Mouse (Mus musculus) testis, adult 2 months (tissue): ENCODE results near the gene Dyrk1a. TPM values are rescaled to one million over a fixed set of nuclear protein-coding genes. Genes with fewer than 3 reads are reported as not detected.
A peak's percentile ranks its signal among the peaks of the same experiment; 100 is the strongest.

Source experiments
- H3K27ac ChIP-seq: fragments of 200-500 bp; 2 replicates; pipeline ENCODE4 v1.5.1; 2012; ENCODE audit warnings: low read depth, low read length; ENCODE audit not compliant: control insufficient read depth, insufficient read depth
- H3K27me3 ChIP-seq: fragments of 200-500 bp; 2 replicates; pipeline ENCODE4 v1.6.1; 2012; ENCODE audit warnings: mild to moderate bottlenecking, low read length, moderate library complexity; ENCODE audit not compliant: control insufficient read depth, insufficient read depth
- H3K36me3 ChIP-seq: fragments of 200-500 bp; 2 replicates; pipeline ENCODE4 v1.6.1; 2012; ENCODE audit warnings: mild to moderate bottlenecking, low read length; ENCODE audit not compliant: control insufficient read depth, insufficient read depth
- H3K4me1 ChIP-seq: fragments of 200-500 bp; 2 replicates; pipeline ENCODE4 v1.6.1; 2012; ENCODE audit warnings: low read length; ENCODE audit not compliant: control insufficient read depth, insufficient read depth
- H3K4me3 ChIP-seq: fragments of 200-500 bp; 2 replicates; pipeline ENCODE4 v1.5.1; 2012; ENCODE audit warnings: low read depth, mild to moderate bottlenecking, low read length, moderate library complexity, mixed read lengths; ENCODE audit not compliant: control insufficient read depth
- CTCF ChIP-seq: fragments of 200-500 bp; IDR thresholded peaks from 2 replicates; pipeline ENCODE4 v1.5.1; 2012; ENCODE audit warnings: low read depth, mild to moderate bottlenecking, inconsistent platforms, low read length, moderate library complexity; ENCODE audit not compliant: control insufficient read depth, insufficient read depth, insufficient replicate concordance
- POLR2A ChIP-seq: fragments of 200-500 bp; IDR thresholded peaks from 2 replicates; pipeline ENCODE4 v1.6.1; 2012; ENCODE audit warnings: low read depth, mild to moderate bottlenecking, inconsistent platforms, low read length, moderate library complexity; ENCODE audit not compliant: control insufficient read depth
- polyA plus RNA-seq: library from polyadenylated mRNA; depleted of rRNA; stranded (reverse); fragments of >200 nt; gene quantifications from 2 replicates; pipeline ENCODE4 v1.2.3, GENCODE M21; 2012

Gene Dyrk1a
- polyA plus RNA-seq, 1 experiment, result 15.0 TPM

DNA sequence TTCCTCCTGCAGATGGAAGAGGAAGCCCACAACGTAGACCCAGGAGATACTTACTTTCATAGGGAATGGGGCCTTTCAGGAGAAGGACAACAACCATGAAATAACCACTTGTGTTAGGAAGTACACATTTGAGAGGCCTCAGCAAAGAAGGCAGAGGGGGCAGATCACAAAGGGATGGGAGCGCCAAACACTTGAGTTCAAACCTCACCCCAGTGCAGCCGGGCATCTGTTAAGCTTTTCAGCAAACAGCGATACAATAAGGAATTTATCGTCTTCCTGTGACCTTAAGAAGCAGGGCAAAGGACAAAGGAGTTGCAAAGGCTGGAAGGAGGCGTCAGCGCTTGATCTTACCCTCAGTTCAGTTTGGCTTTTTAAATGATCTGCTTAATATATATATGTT lies 10.0 kb upstream of the Dyrk1a start:
- H3K4me3 ChIP-seq, result no peak overlapping the region
- TF ChIP-seq POLR2A (no peak), CTCF (no peak)
- no peaks in the 10 kb centered on the region for H3K27me3 ChIP-seq
- no peaks in the 10 kb centered on the region for H3K36me3 ChIP-seq
- peaks cover 4% of the 10 kb centered on the region for H3K4me1 ChIP-seq
- no peak overlapping the region for H3K27ac ChIP-seq

DNA sequence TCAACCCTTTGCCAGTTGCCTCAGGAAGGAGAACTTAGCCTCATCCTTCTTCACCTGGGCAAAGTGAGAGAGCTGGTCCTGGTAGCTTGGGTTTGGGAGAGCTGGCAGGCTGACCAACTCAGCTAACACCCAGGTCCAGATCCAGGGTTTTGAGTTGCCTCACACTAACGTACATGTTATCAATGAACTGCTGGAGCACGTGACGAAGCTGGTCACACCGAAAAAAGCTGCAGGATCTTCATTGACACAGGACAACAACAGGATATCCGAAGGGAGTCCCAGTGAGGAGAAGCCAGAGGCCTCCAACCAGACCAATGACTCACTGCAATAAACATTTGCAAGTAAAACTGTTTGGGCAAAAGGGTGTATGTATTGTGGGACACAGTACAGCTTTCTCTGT lies 9.2 kb upstream of the Dyrk1a start:
- Histone ChIP-seq H3K27me3 (no peaks in the 10 kb centered on the region), H3K4me3 (no peak overlapping the region), H3K36me3 (no peaks in the 10 kb centered on the region), H3K4me1 (peaks cover 4% of the 10 kb centered on the region), H3K27ac (no peak overlapping the region)
- no peak for TF ChIP-seq POLR2A
- TF ChIP-seq CTCF, result no peak

DNA sequence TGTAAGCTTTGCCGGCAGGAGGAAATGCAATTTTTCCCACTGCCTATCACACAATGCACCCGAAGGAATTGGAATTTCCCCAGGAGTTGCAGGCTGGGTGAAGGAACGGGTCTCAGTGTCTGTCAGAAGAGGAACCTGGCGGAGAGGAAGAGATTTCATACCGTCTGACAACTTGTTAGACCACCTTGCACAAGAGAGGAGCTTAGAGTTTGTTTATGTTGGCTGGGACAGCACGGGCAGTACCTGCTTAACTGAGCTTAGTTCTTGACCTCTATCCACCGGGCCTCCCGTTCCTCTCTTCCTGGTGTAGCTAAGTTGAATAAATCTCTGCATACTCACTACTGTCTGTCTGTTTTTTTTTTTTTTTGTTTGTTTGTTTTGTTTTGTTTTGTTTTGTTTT lies 3.7 kb upstream of the Dyrk1a start:
- TF ChIP-seq POLR2A, result no peak
- no peak for TF ChIP-seq CTCF
- Histone ChIP-seq H3K4me1 (peaks cover 10% of the 10 kb centered on the region), H3K27ac (no peak overlapping the region), H3K36me3 (no peaks in the 10 kb centered on the region), H3K4me3 (no peak overlapping the region), H3K27me3 (no peaks in the 10 kb centered on the region)

DNA sequence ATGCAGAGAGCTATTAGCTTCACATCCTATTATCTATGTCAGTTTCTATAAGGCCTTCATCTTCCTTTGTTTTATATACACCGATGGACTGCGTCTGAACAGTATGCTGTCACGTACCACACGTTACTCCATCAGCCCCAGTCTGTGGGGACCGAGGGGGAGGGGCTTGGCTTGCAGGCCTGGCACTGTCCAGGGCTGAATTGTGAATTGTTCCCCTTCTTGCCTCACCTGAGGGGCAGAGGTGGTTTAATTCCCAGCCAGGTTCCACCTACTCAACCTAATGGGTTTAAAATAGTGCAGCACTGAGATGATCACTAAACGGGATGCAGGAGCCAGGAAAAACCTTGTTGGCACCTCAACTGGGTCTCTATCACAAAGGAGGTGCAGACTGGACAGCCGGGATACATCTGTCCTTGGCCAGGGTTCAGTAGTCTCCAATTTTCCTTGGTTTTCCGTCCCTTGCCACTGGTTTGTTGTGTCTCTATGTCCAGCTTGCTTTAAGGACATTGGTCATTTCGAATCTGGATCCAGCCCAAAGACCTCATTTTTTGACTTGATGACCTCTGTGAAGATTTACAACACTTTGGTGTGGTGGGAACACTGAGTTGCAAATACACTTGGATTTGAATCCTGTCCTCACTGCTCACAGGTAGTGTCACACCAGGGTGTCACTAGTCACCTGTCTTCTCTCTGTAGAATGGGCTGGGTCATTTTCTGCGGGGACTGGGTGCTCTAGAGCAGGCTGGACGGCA lies 2.8 kb upstream of the Dyrk1a start:
- TF ChIP-seq POLR2A (no peak), CTCF (no peak)
- H3K4me1 ChIP-seq, result peaks cover 12% of the 10 kb centered on the region
- no peaks in the 10 kb centered on the region for H3K27me3 ChIP-seq
- no peaks in the 10 kb centered on the region for H3K36me3 ChIP-seq
- H3K27ac ChIP-seq, result no peak overlapping the region
- no peak overlapping the region for H3K4me3 ChIP-seq

DNA sequence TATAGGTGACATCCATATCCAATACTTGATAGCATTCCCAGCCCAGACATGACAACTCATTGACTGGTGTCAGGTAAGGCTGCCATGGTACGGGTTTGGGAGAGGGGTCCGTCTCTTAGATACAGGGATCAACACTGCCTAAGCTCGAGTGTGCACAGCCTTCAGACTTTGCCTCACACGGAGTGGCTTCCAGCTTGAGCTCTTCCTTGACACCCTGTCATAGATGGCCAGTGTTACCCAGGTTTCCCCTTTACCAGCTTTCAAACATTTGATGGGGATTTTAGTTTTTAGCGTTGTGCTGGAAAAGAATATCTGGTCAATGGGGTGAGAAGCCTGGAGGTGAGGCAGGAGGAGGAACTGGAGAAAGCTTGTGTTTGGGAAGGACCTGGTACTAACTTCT lies 2.1 kb upstream of the Dyrk1a start:
- peaks cover 13% of the 10 kb centered on the region for H3K4me1 ChIP-seq
- H3K36me3 ChIP-seq, result no peaks in the 10 kb centered on the region
- TF ChIP-seq CTCF (no peak), POLR2A (no peak)
- H3K27ac ChIP-seq, result no peak overlapping the region
- no peaks in the 10 kb centered on the region for H3K27me3 ChIP-seq
- H3K4me3 ChIP-seq, result peak overlapping the region; percentile 6; the same call in 1 of the 2 replicates

DNA sequence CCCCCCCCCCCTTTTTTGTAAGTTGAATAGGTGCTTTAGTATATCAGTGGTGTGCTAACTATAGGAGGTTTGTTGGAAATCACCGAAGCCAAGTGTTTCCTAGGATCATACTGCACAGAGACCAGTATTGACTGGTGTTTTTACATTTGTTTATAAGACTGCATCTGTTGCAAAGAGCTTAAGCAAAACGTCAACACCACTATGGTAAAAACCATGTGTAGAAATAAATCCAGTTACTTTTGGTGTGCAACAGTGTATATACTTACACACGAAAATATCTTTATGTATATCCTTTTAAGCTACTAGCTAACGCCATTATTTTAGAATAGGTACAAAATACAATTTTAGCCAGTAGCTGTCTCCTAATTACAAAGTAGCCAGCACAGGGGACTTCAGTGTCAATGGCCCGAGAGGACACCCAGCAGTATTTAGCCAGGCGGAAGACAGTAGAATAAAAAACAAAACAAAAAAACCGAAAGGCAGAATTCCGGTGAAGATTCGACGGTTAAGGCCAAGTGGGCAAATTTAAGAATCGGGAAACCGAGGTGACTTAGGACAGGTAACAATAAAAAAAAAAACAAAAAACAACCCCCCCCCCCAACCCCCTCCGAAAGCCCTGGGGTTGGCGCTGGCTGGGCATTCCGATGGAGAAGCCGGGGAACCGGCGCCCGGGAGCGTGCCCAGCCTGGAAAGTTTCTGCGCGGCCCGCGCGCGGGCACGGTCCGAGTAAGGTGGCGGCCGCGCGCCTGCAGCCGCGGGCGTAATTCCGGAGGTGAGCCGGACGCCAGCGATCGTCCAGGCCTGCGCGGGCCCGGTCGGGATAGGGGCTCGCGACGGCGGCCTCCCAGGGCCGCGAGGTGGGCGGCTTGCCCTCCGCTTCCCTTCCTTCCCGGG lies 1.2 kb upstream of the Dyrk1a start:
- TF ChIP-seq CTCF (no peak), POLR2A (peak; percentile 57; the same call in 1 of the 2 replicates)
- Histone ChIP-seq H3K27ac (peak overlapping the region; percentile 90), H3K4me1 (peaks cover 13% of the 10 kb centered on the region), H3K27me3 (no peaks in the 10 kb centered on the region), H3K36me3 (no peaks in the 10 kb centered on the region), H3K4me3 (peak overlapping the region; percentile 87)

DNA sequence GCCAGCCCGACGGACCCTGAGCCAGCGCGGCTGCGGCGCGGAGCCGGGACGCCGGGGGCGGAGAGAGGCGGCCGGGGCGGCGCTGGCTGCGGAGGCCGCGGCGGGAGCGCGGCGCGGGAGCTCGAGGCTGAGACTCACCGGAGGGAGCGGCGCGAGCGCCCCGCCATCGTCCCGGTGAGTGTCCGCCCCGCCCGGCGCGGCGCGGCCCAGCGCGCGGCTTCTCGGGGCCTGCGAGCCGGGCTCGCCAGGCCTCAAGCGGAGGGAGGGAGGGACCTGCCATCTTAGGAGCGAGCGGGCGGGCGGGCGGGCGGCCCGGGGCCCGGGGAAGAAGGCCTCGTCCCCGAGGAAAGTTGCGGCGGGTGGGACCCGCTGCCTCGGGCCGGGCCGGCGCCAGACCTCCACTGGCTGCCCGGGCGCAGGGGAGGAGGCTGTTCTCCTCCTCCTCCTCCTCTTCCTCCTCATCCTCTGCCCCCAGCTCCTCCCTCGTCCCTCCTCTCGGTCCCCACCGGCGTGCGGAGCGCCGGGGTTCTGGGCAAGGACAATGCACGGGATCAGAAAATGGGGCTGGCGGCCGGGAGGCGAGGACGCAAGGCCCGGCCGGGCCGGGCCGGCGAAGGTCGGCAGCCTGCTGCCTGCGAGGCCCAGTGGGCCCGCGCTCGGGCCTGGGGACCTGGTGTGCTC lies 691 bp downstream of the Dyrk1a start:
- H3K4me3 ChIP-seq, result peak overlapping the region; percentile 99
- peak; percentile 45 for TF ChIP-seq POLR2A
- TF ChIP-seq CTCF, result no peak
- H3K36me3 ChIP-seq, result no peaks in the 10 kb centered on the region
- no peaks in the 10 kb centered on the region for H3K27me3 ChIP-seq
- H3K27ac ChIP-seq, result peak overlapping the region; percentile 98
- H3K4me1 ChIP-seq, result peaks cover 15% of the 10 kb centered on the region
